Mouse (Mus musculus) forebrain, embryonic 13.5 days (tissue): ENCODE results near the gene Csnk1e. TPM values are rescaled to one million over a fixed set of nuclear protein-coding genes. Genes with fewer than 3 reads are reported as not detected.

Experiments
- ATAC-seq: fragments of 200-750 bp; cut with Nextera tagmentation; 2 replicates; pipeline ENCODE4 v1.8.0; 2017
- H3K27ac ChIP-seq: fragments of 300-500 bp; sonication (generic); 2 replicates; pipeline ENCODE4 v1.5.1; 2015; ENCODE audit warnings: inconsistent platforms, mild to moderate bottlenecking, moderate library complexity
- H3K27me3 ChIP-seq: fragments of 300-500 bp; sonication (generic); 2 replicates; pipeline ENCODE4 v1.6.1; 2015; ENCODE audit warnings: mild to moderate bottlenecking, inconsistent platforms
- H3K36me3 ChIP-seq: fragments of 300-500 bp; sonication (generic); 2 replicates; pipeline ENCODE4 v1.6.1; 2015; ENCODE audit warnings: mild to moderate bottlenecking, inconsistent platforms; ENCODE audit not compliant: poor library complexity, severe bottlenecking
- H3K4me1 ChIP-seq: fragments of 300-500 bp; sonication (generic); 2 replicates; pipeline ENCODE4 v1.6.1; 2015; ENCODE audit warnings: inconsistent platforms
- H3K4me2 ChIP-seq: fragments of 300-500 bp; sonication (generic); 2 replicates; pipeline ENCODE4 v1.6.1; 2015; ENCODE audit warnings: inconsistent platforms, mild to moderate bottlenecking, moderate library complexity
- H3K4me3 ChIP-seq: fragments of 300-500 bp; sonication (generic); 2 replicates; pipeline ENCODE4 v1.5.1; 2015; ENCODE audit warnings: mild to moderate bottlenecking, inconsistent platforms
- H3K9ac ChIP-seq: fragments of 300-500 bp; sonication (generic); 2 replicates; pipeline ENCODE4 v1.6.1; 2015; ENCODE audit warnings: mild to moderate bottlenecking, inconsistent platforms
- H3K9me3 ChIP-seq: fragments of 300-500 bp; sonication (generic); replicated peaks from 2 replicates; pipeline ENCODE4 v1.6.1; 2016; ENCODE audit warnings: inconsistent platforms
- whole genome bisulfite sequencing: fragments of 180-500 bp; shearing (Covaris S2); methylation state at CpG from one replicate; pipeline ENCODE4 v1.1.7; 2015; 5-methylcytosine and 5-hydroxymethylcytosine counted together
- polyA plus RNA-seq: library from polyadenylated mRNA; unstranded; fragments of >200 nt; fragmentation: Nextera tagmentation; extraction: Ambion mirVana; gene quantifications from 2 replicates; pipeline ENCODE4 v1.2.1, GENCODE M21; 2015

Csnk1e gene
- 200 and 208 TPM in 2 replicates for polyA plus RNA-seq

GRCm38 (mm10) chr15:79455106-79455810 lies at the start of gene Csnk1e:
Gene Csnk1e (minus strand): TSS chr15:79455566.
- Histone ChIP-seq H3K36me3 (no peaks in the 10 kb centered on the region), H3K9me3 (no peaks in the 10 kb centered on the region), H3K9ac (peak within 1 kb of the TSS; percentile 43), H3K4me1 (peaks cover 8% of the 10 kb centered on the region), H3K4me2 (peak within 1 kb of the TSS; percentile 63), H3K27me3 (peaks cover 14% of the 10 kb centered on the region), H3K27ac (no peak within 1 kb of the TSS), H3K4me3 (peak within 1 kb of the TSS; percentile 29)
- peak; percentile 70 for ATAC-seq
- WGBS: 3% methylated on average over 24 of the region's 24 CpGs

GRCm38 (mm10) chr15:79504707-79505452 lies 49.5 kb upstream of the Csnk1e start, which contains the start of gene Kcnj4:
Gene Kcnj4 (minus strand): TSS chr15:79505241.
- Histone ChIP-seq H3K27me3 (peaks cover 84% of the 10 kb centered on the region), H3K4me3 (peak within 1 kb of the TSS; percentile 49), H3K36me3 (no peaks in the 10 kb centered on the region), H3K4me2 (peak within 1 kb of the TSS; percentile 97), H3K9ac (peak within 1 kb of the TSS; percentile 65), H3K27ac (no peak within 1 kb of the TSS), H3K9me3 (no peaks in the 10 kb centered on the region), H3K4me1 (peaks cover 34% of the 10 kb centered on the region)
- WGBS: under 1% methylated on average over 52 of the region's 60 CpGs
- ATAC-seq: 0 out of 2 replicates have a peak, but pooled peaks have one; percentile 20

GRCm38 (mm10) chr15:79503438-79503837 lies 48.1 kb upstream of the Csnk1e start:
- Histone ChIP-seq H3K4me3 (no peak overlapping the region), H3K9ac (no peak overlapping the region), H3K4me1 (peaks cover 34% of the 10 kb centered on the region), H3K27ac (no peak overlapping the region), H3K36me3 (no peaks in the 10 kb centered on the region), H3K27me3 (peaks cover 84% of the 10 kb centered on the region), H3K9me3 (no peaks in the 10 kb centered on the region), H3K4me2 (no peak overlapping the region)
- no peak for ATAC-seq
- WGBS: 65% methylated on average over 5 of the region's 5 CpGs

GRCm38 (mm10) chr15:79502891-79503341 lies 47.5 kb upstream of the Csnk1e start:
- no peak overlapping the region for H3K4me2 ChIP-seq
- H3K27me3 ChIP-seq: peaks cover 79% of the 10 kb centered on the region
- no peaks in the 10 kb centered on the region for H3K9me3 ChIP-seq

GRCm38 (mm10) chr15:79500110-79500509 lies 44.7 kb upstream of the Csnk1e start:
- 0 out of 2 replicates have a peak overlapping the region, but pooled peaks have one; percentile 26 for H3K9ac ChIP-seq
- ATAC-seq: no peak; the same call in 1 of the 2 replicates
- H3K4me1 ChIP-seq: peaks cover 17% of the 10 kb centered on the region
- no peak overlapping the region for H3K4me2 ChIP-seq
- WGBS: 58% methylated on average over 17 of the region's 17 CpGs
- no peak overlapping the region for H3K27ac ChIP-seq
- no peaks in the 10 kb centered on the region for H3K9me3 ChIP-seq
- no peak overlapping the region for H3K4me3 ChIP-seq
- no peaks in the 10 kb centered on the region for H3K36me3 ChIP-seq
- peaks cover 51% of the 10 kb centered on the region for H3K27me3 ChIP-seq

More at GRCm38 (mm10) chr15:79502891-79503341, 47.5 kb upstream of the Csnk1e start:
- H3K4me1 ChIP-seq: peaks cover 34% of the 10 kb centered on the region
- no peak overlapping the region for H3K4me3 ChIP-seq
- H3K9ac ChIP-seq: no peak overlapping the region
- ATAC-seq: no peak
- H3K36me3 ChIP-seq: no peaks in the 10 kb centered on the region
- 20% methylated on average over 18 of the region's 18 CpGs for WGBS
- no peak overlapping the region; the same call in 1 of the 2 replicates for H3K27ac ChIP-seq

- no peak for ATAC-seq
- 56% methylated on average over 18 of the region's 18 CpGs for WGBS
- Histone ChIP-seq H3K27ac (no peak overlapping the region), H3K9me3 (no peaks in the 10 kb centered on the region), H3K9ac (no peak overlapping the region), H3K27me3 (peaks cover 17% of the 10 kb centered on the region; the same call in 1 of the 2 replicates), H3K4me1 (no peaks in the 10 kb centered on the region), H3K4me3 (no peak overlapping the region), H3K36me3 (no peaks in the 10 kb centered on the region), H3K4me2 (no peak overlapping the region)
Measured at GRCm38 (mm10) chr15:79493527-79493926, 38.2 kb upstream of the Csnk1e start.

GRCm38 (mm10) chr15:79489463-79489862 lies 34.1 kb upstream of the Csnk1e start:
- H3K4me3 ChIP-seq: no peak overlapping the region
- H3K27ac ChIP-seq: no peak overlapping the region
- ATAC-seq: no peak
- no peaks in the 10 kb centered on the region for H3K9me3 ChIP-seq
- H3K4me2 ChIP-seq: no peak overlapping the region
- no peaks in the 10 kb centered on the region for H3K4me1 ChIP-seq
- no peaks in the 10 kb centered on the region for H3K36me3 ChIP-seq
- peaks cover 11% of the 10 kb centered on the region; the same call in 1 of the 2 replicates for H3K27me3 ChIP-seq
- no peak overlapping the region for H3K9ac ChIP-seq
- WGBS: 75% methylated on average over 11 of the region's 11 CpGs

- H3K27me3 ChIP-seq: peaks cover 13% of the 10 kb centered on the region; the same call in 1 of the 2 replicates
- no peaks in the 10 kb centered on the region for H3K36me3 ChIP-seq
- H3K4me1 ChIP-seq: peaks cover 7% of the 10 kb centered on the region; the same call in 1 of the 2 replicates
- no peak overlapping the region for H3K27ac ChIP-seq
- H3K4me2 ChIP-seq: no peak overlapping the region
- no peak for ATAC-seq
- WGBS: 13% methylated on average over 15 of the region's 15 CpGs
- H3K4me3 ChIP-seq: no peak overlapping the region
- no peaks in the 10 kb centered on the region for H3K9me3 ChIP-seq
- H3K9ac ChIP-seq: no peak overlapping the region
Measured at GRCm38 (mm10) chr15:79481181-79481688, 25.9 kb upstream of the Csnk1e start.

GRCm38 (mm10) chr15:79477227-79477626 lies 21.9 kb upstream of the Csnk1e start:
- 66% methylated on average over 6 of the region's 6 CpGs for WGBS
- H3K9me3 ChIP-seq: no peaks in the 10 kb centered on the region
- no peak overlapping the region for H3K4me3 ChIP-seq
- H3K4me2 ChIP-seq: no peak overlapping the region
- H3K27me3 ChIP-seq: peaks cover 13% of the 10 kb centered on the region; the same call in 1 of the 2 replicates
- H3K27ac ChIP-seq: no peak overlapping the region
- H3K9ac ChIP-seq: no peak overlapping the region
- no peak for ATAC-seq
- peaks cover 7% of the 10 kb centered on the region; the same call in 1 of the 2 replicates for H3K4me1 ChIP-seq
- no peaks in the 10 kb centered on the region for H3K36me3 ChIP-seq

GRCm38 (mm10) chr15:79473638-79474355 lies 18.4 kb upstream of the Csnk1e start:
- Histone ChIP-seq H3K27me3 (no peaks in the 10 kb centered on the region), H3K27ac (no peak overlapping the region), H3K4me3 (no peak overlapping the region), H3K36me3 (no peaks in the 10 kb centered on the region), H3K4me2 (no peak overlapping the region), H3K4me1 (peaks cover 17% of the 10 kb centered on the region), H3K9me3 (no peaks in the 10 kb centered on the region), H3K9ac (no peak overlapping the region)
- WGBS: 54% methylated on average over 12 of the region's 12 CpGs
- no peak for ATAC-seq

GRCm38 (mm10) chr15:79473042-79473441 lies 17.7 kb upstream of the Csnk1e start:
- H3K9ac ChIP-seq: no peak overlapping the region
- H3K36me3 ChIP-seq: no peaks in the 10 kb centered on the region
- WGBS: 81% methylated on average over 5 of the region's 5 CpGs
- no peak for ATAC-seq
- 0 out of 2 replicates have a peak, but pooled peaks cover 1% of the 10 kb centered on the region for H3K27me3 ChIP-seq
- H3K27ac ChIP-seq: no peak overlapping the region
- H3K4me3 ChIP-seq: no peak overlapping the region
- H3K4me2 ChIP-seq: no peak overlapping the region
- H3K9me3 ChIP-seq: no peaks in the 10 kb centered on the region
- peaks cover 17% of the 10 kb centered on the region for H3K4me1 ChIP-seq
